Mouse (Mus musculus) layer of hippocampus, adult 2 months (tissue): ENCODE measurements around the gene Morn5. TPM values are rescaled to one million over a fixed set of nuclear protein-coding genes. Genes with fewer than 3 reads are reported as not detected.

Source experiments
- DNase-seq, 2 experiments: peaks; one replicate each; pipeline ENCODE4 v3.0.0; 2022; ENCODE audit warnings: low spot score in 2 of 2
- H3K27ac ChIP-seq: fragments of 200-600 bp; 2 replicates; pipeline ENCODE4 v1.8.1; 2022
- H3K4me3 ChIP-seq: fragments of 200-600 bp; 2 replicates; pipeline ENCODE4 v1.8.1; 2022; ENCODE audit warnings: mild to moderate bottlenecking
- CTCF ChIP-seq: fragments of 200-600 bp; conservative IDR thresholded peaks from 2 replicates; pipeline ENCODE4 v1.8.1; 2022; ENCODE audit warnings: antibody characterized with exemption, mild to moderate bottlenecking, moderate library complexity
- total RNA-seq, 2 experiments: library from RNA; stranded (reverse); gene quantifications; 2 replicates each; pipeline ENCODE4 v1.2.3; 2021

Gene Morn5
- total RNA-seq, 2 experiments from 2014 or later: 1.4 to 1.7 TPM

- H3K4me3 ChIP-seq: no peak overlapping the region
- H3K27ac ChIP-seq: no peak overlapping the region
- TF ChIP-seq CTCF: no peak
- DNase-seq: no peak
Observed at GRCm38 (mm10) chr2:36081446-36081845, 32.2 kb downstream of the Morn5 start.

GRCm38 (mm10) chr2:36082802-36083580 lies 33.7 kb downstream of the Morn5 start:
- no peak for DNase-seq
- no peak overlapping the region for H3K27ac ChIP-seq
- H3K4me3 ChIP-seq: no peak overlapping the region
- TF ChIP-seq CTCF: no peak

GRCm38 (mm10) chr2:36085041-36085440 lies 35.8 kb downstream of the Morn5 start:
- DNase-seq: no peak
- H3K27ac ChIP-seq: no peak overlapping the region
- no peak for TF ChIP-seq CTCF
- no peak overlapping the region for H3K4me3 ChIP-seq

GRCm38 (mm10) chr2:36089190-36089589 lies 39.9 kb downstream of the Morn5 start:
- TF ChIP-seq CTCF: no peak
- no peak for DNase-seq
- Histone ChIP-seq H3K4me3 (no peak overlapping the region), H3K27ac (no peak overlapping the region)

GRCm38 (mm10) chr2:36090853-36091741 lies 41.8 kb downstream of the Morn5 start:
- Histone ChIP-seq H3K27ac (no peak overlapping the region), H3K4me3 (peak overlapping the region; percentile 31; the same call in 1 of the 2 replicates)
- no peak for DNase-seq
- no peak for TF ChIP-seq CTCF

- DNase-seq: no peak
- TF ChIP-seq CTCF: no peak
- no peak overlapping the region for H3K27ac ChIP-seq
Observed at GRCm38 (mm10) chr2:36092748-36093147, 43.5 kb downstream of the Morn5 start.

GRCm38 (mm10) chr2:36093301-36093700 lies 44.0 kb downstream of the Morn5 start:
- Histone ChIP-seq H3K27ac (no peak overlapping the region), H3K4me3 (no peak overlapping the region)
- no peak for DNase-seq
- no peak for TF ChIP-seq CTCF

More at GRCm38 (mm10) chr2:36092748-36093147, 43.5 kb downstream of the Morn5 start:
- no peak overlapping the region for H3K4me3 ChIP-seq

- Histone ChIP-seq H3K4me3 (no peak overlapping the region), H3K27ac (no peak overlapping the region)
- no peak for TF ChIP-seq CTCF
Observed at GRCm38 (mm10) chr2:36093914-36094475, 44.7 kb downstream of the Morn5 start.

GRCm38 (mm10) chr2:36097129-36097815 lies 48.0 kb downstream of the Morn5 start:
- TF ChIP-seq CTCF: no peak
- Histone ChIP-seq H3K4me3 (no peak overlapping the region), H3K27ac (no peak overlapping the region)
- no peak for DNase-seq

More at GRCm38 (mm10) chr2:36093914-36094475, 44.7 kb downstream of the Morn5 start:
- DNase-seq: no peak

- no peak for DNase-seq
- TF ChIP-seq CTCF: no peak
- H3K4me3 ChIP-seq: no peak overlapping the region
Observed at GRCm38 (mm10) chr2:36098021-36098420, 48.8 kb downstream of the Morn5 start.

GRCm38 (mm10) chr2:36099739-36100138 lies 50.5 kb downstream of the Morn5 start:
- no peak for TF ChIP-seq CTCF
- H3K27ac ChIP-seq: no peak overlapping the region
- H3K4me3 ChIP-seq: no peak overlapping the region
- no peak for DNase-seq

More at GRCm38 (mm10) chr2:36098021-36098420, 48.8 kb downstream of the Morn5 start:
- H3K27ac ChIP-seq: no peak overlapping the region

GRCm38 (mm10) chr2:36101866-36102558 lies 52.8 kb downstream of the Morn5 start:
- Histone ChIP-seq H3K4me3 (no peak overlapping the region; the same call in 1 of the 2 replicates), H3K27ac (no peak overlapping the region)
- no peak for TF ChIP-seq CTCF
- DNase-seq: no peak
